Mouse (Mus musculus) kidney, postnatal 0 days (tissue): ENCODE measurements around the gene Zfp14. TPM values are rescaled to one million over a fixed set of nuclear protein-coding genes. Genes with fewer than 3 reads are reported as not detected.

Experiments
- ATAC-seq: fragments of 200-750 bp; cut with Nextera tagmentation; replicated peaks from 2 replicates; pipeline ENCODE4 v1.8.0; 2017; ENCODE audit warnings: low read depth, moderate number of reproducible peaks, moderate TSS enrichment, moderate library complexity; ENCODE audit not compliant: low FRiP score
- DNase-seq: peaks from one replicate; pipeline ENCODE4 v3.0.0-alpha.2; 2016; ENCODE audit warnings: low spot score
- H3K27ac ChIP-seq: fragments of 300-500 bp; sonication (generic); 2 replicates; pipeline ENCODE4 v1.5.1; 2014; ENCODE audit warnings: mild to moderate bottlenecking
- H3K27me3 ChIP-seq: fragments of 300-500 bp; sonication (generic); 2 replicates; pipeline ENCODE4 v1.6.1; 2014; ENCODE audit warnings: low read length, mixed read lengths; ENCODE audit not compliant: insufficient read depth
- H3K36me3 ChIP-seq: fragments of 300-500 bp; sonication (generic); 2 replicates; pipeline ENCODE4 v1.6.1; 2014; ENCODE audit warnings: low read length, mixed read lengths; ENCODE audit not compliant: insufficient read depth
- H3K4me1 ChIP-seq: fragments of 300-500 bp; sonication (generic); replicated peaks from 2 replicates; pipeline ENCODE4 v1.6.1; 2014; ENCODE audit warnings: antibody characterized with exemption, low read length, mixed read lengths; ENCODE audit not compliant: insufficient read depth
- H3K4me2 ChIP-seq: fragments of 300-500 bp; sonication (generic); 2 replicates; pipeline ENCODE4 v1.6.1; 2014; ENCODE audit warnings: mild to moderate bottlenecking, low read length, moderate library complexity, mixed read lengths
- H3K4me3 ChIP-seq: fragments of 300-500 bp; sonication (generic); replicated peaks from 2 replicates; pipeline ENCODE4 v1.5.1; 2014; ENCODE audit warnings: low read depth, low read length
- H3K9ac ChIP-seq: fragments of 300-500 bp; sonication (generic); 2 replicates; pipeline ENCODE4 v1.6.1; 2014; ENCODE audit warnings: low read depth, low read length
- H3K9me3 ChIP-seq: fragments of 300-500 bp; sonication (generic); replicated peaks from 2 replicates; pipeline ENCODE4 v1.6.1; 2016; ENCODE audit warnings: low read length, inconsistent platforms, mixed read lengths
- CTCF ChIP-seq: IDR thresholded peaks from 2 replicates; pipeline ENCODE4 v1.5.1; 2016; ENCODE audit warnings: antibody characterized with exemption, low read depth, mild to moderate bottlenecking, moderate library complexity
- WGBS: fragments of 180-500 bp; shearing (Covaris S2); extraction: QIAGEN DNeasy Blood & Tissue Kit; methylation state at CpG from one replicate; pipeline ENCODE4 v1.1.7; 2014; 5-methylcytosine and 5-hydroxymethylcytosine counted together
- polyA plus RNA-seq: library from polyadenylated mRNA; unstranded; fragments of >200 nt; fragmentation: Nextera tagmentation; extraction: Ambion mirVana; gene quantifications from 2 replicates; pipeline ENCODE4 v1.2.1, GENCODE M21; 2015

Zfp14 gene
- polyA plus RNA-seq, 1 experiment from 2014 or later, result 3.8 TPM

DNA sequence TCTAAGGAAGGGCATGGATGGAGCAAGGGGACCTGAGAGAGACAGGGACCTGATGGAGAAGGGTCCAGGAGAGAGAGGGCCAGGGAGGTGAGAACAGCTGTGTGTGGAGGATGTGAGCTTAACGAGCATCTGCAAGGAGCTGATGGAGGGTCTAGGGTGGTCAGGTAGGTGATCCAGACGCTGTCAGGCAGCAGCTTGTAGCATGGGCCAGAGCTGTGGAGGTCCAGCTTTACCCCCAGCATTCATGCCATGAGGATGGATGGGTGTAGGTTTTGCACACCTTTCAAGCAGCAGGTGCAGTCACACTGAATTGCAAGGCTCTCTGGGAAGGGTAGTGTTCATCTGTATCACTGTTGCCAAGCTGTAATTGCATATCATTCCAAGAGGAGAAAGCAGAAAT is 31.6 kb downstream of the Zfp14 start:
- no peak overlapping the region for H3K9ac ChIP-seq
- ATAC-seq (no peak), DNase-seq (no peak)
- no peak overlapping the region for H3K27ac ChIP-seq
- H3K4me2 ChIP-seq, result no peak overlapping the region
- H3K4me1 ChIP-seq, result no peaks in the 10 kb centered on the region
- H3K36me3 ChIP-seq, result peaks cover 68% of the 10 kb centered on the region
- WGBS, result 86% methylated on average over 2 of the region's 2 CpGs
- H3K9me3 ChIP-seq, result no peaks in the 10 kb centered on the region
- H3K4me3 ChIP-seq, result no peak overlapping the region
- TF ChIP-seq CTCF, result no peak
- no peaks in the 10 kb centered on the region for H3K27me3 ChIP-seq

DNA sequence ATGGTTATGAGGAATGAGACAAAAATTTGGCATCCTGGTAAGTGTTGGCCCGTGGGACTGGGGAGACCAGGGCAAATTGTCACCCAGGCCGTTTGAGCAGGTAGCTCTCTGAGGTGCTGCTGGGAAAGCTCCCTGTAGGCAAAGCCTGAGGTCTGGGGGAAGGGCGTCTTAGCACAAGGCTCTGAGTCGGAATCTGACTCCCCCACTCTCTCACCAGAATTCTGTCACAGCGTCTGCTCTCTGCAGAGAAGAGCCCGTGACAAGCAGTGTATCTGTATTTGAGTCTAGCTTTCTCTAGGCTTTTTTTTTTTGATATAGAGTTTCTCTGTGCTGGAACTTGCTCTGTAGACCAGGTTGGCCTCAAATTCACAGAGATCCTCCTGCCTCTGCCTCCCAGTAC is 34.0 kb downstream of the Zfp14 start:
- no peak for ATAC-seq

DNA sequence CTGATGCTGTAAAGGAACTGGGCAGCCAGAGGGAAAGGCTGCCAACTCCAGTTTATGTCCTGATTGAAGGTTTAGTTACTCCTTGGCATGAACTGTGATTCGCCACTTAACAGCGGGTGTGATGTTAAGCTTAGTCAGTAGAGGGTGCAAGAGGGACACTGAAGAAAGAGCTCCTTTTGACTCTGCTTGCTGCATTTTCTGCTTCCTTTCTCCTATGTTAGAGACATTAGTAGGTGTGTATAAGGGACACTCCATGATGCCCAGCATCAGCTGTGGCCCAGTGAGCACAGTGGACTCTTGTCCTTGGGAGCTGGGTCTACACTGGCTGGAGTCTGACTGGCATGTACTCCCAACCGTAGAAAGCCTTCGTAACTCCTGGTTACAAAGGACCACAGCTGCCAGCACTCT is 38.2 kb downstream of the Zfp14 start:
- TF ChIP-seq CTCF, result peak; percentile 80
- no peak overlapping the region for H3K9ac ChIP-seq
- peak; percentile 55; the same call in 1 of the 2 replicates for ATAC-seq
- H3K4me3 ChIP-seq, result no peak overlapping the region
- H3K4me1 ChIP-seq, result peaks cover 8% of the 10 kb centered on the region; the same call in 1 of the 2 replicates
- H3K4me2 ChIP-seq, result no peak overlapping the region
- peaks cover 30% of the 10 kb centered on the region; the same call in 1 of the 2 replicates for H3K36me3 ChIP-seq
- 64% methylated on average over 4 of the region's 4 CpGs for WGBS
- H3K27ac ChIP-seq, result no peak overlapping the region
- H3K9me3 ChIP-seq, result no peaks in the 10 kb centered on the region
- peak; percentile 79 for DNase-seq
- H3K27me3 ChIP-seq, result no peaks in the 10 kb centered on the region

More for the DNA sequence above, 34.0 kb downstream of the Zfp14 start:
- 84% methylated on average over 6 of the region's 6 CpGs for WGBS
- no peak for TF ChIP-seq CTCF
- no peaks in the 10 kb centered on the region for H3K4me1 ChIP-seq
- DNase-seq, result no peak
- H3K4me3 ChIP-seq, result no peak overlapping the region
- peaks cover 50% of the 10 kb centered on the region for H3K36me3 ChIP-seq
- no peaks in the 10 kb centered on the region for H3K27me3 ChIP-seq
- no peak overlapping the region for H3K4me2 ChIP-seq
- H3K9ac ChIP-seq, result no peak overlapping the region
- H3K9me3 ChIP-seq, result no peaks in the 10 kb centered on the region
- H3K27ac ChIP-seq, result no peak overlapping the region

DNA sequence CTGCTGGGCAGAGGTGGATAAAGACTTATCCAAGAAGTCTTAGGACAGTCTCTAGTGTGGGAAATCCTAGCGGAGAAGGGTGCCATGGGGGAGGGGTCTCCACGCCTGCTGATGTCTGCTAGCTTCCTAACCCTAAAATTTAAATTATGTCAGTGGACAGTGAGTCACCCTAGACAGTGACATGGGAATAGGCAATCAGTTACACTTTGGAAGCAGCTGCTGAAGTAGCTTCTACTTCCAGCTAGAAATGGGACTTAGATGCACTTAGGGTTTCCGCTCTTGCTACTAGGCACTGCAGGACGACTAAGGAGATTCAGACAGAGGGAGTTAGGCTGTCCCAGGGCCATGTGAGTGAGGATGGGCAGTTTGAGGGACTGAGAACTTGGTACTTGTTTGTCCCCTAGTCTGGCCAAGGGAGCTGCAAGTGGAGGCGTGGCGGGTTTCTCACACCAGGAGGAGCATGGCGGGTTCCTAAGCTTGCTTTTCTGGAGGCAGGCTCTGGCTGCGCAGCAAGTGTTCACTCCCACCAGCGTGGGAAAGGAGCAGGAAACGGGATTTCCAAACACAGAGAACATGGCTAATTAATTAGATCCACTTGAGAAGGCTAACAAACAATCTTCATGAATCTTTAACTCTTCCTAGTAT is 40.5 kb downstream of the Zfp14 start:
- Histone ChIP-seq H3K9ac (no peak overlapping the region), H3K27ac (no peak overlapping the region)
- WGBS, result 68% methylated on average over 10 of the region's 10 CpGs

DNA sequence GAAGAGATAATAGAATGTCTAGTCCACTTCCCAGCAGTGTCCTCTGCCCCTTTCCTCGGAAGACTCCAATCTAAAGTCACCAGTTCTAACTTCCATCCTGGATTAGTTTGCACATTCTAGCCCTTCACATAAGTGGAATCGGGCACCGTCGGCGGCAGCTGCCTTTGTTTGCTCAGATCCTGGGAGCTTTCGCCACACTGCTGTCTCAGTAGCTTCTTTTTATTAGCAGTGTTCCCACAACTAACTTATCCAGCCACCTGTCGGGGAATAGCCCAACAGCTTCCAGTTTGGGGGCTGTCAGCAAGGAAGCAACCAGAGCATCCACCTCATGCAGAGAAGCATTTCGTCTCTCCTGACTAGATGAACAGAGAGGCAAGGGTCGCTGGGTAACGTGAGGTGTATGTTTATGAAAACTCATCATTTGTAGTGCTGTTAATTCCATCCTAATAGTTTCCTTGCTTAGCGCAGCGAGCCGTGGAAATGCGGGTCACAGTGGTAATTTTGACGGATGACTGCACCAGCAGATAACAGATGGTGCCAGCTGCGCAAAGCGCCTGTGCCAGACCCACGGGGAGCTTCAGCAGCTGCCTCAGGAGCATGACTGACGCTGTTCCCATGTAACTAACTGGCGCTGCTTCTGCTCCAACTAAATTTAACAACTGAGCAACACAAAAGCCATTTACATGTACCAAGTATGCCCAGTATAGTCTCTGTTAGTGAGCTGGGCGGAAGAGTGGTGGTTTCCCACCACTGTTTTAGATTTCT is 41.7 kb downstream of the Zfp14 start:
- H3K27me3 ChIP-seq, result no peaks in the 10 kb centered on the region
- DNase-seq (peak; percentile 18), ATAC-seq (no peak)
- H3K4me1 ChIP-seq, result peaks cover 8% of the 10 kb centered on the region; the same call in 1 of the 2 replicates
- no peak for TF ChIP-seq CTCF
- H3K4me2 ChIP-seq, result no peak overlapping the region
- peak overlapping the region; percentile 36; the same call in 1 of the 2 replicates for H3K27ac ChIP-seq
- H3K9me3 ChIP-seq, result no peaks in the 10 kb centered on the region
- peaks cover 22% of the 10 kb centered on the region; the same call in 1 of the 2 replicates for H3K36me3 ChIP-seq
- 45% methylated on average over 21 of the region's 21 CpGs for WGBS
- H3K4me3 ChIP-seq, result no peak overlapping the region
- no peak overlapping the region for H3K9ac ChIP-seq

More for the DNA sequence above, 40.5 kb downstream of the Zfp14 start:
- Histone ChIP-seq H3K27me3 (no peaks in the 10 kb centered on the region), H3K9me3 (no peaks in the 10 kb centered on the region), H3K4me2 (no peak overlapping the region), H3K4me3 (no peak overlapping the region), H3K36me3 (peaks cover 25% of the 10 kb centered on the region; the same call in 1 of the 2 replicates), H3K4me1 (peaks cover 8% of the 10 kb centered on the region; the same call in 1 of the 2 replicates)
- DNase-seq (no peak), ATAC-seq (no peak)
- no peak for TF ChIP-seq CTCF

DNA sequence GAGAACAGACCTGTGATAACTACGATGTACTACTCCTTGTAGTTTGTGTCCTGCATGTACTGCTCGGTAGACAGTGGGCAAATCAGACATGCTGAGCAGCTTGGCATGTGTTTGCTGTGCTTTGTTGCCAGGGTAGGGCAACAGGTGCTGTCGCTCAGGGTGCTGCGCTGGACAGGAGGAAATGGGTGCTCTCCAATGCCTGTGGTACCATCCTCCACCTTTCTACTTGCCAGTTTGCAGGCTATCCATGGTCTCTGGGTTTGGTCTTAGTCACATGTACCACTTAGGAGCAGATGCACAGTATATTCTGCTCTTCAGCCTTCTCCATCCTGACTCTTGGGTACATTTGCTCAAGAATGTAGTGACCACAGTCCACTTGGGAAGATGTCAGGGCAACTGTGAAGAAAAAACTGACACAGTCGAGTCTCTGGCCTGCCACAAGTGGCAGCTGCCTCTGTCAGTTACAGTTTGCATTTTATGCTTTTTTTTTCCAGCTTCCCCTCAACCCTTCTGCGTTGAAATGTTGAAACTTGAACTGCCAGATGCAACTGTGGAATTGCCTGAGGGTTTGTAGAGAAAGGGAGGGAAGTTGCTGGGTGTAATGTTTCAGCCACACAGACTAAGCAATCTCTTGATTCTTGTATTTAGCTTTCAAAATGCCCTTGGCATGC is 43.0 kb downstream of the Zfp14 start:
- Histone ChIP-seq H3K36me3 (peaks cover 18% of the 10 kb centered on the region; the same call in 1 of the 2 replicates), H3K4me2 (no peak overlapping the region), H3K9ac (no peak overlapping the region), H3K27me3 (no peaks in the 10 kb centered on the region), H3K4me1 (peaks cover 8% of the 10 kb centered on the region; the same call in 1 of the 2 replicates), H3K27ac (no peak overlapping the region), H3K9me3 (no peaks in the 10 kb centered on the region), H3K4me3 (no peak overlapping the region)
- WGBS, result 62% methylated on average over 6 of the region's 6 CpGs
- no peak for TF ChIP-seq CTCF
- ATAC-seq (no peak), DNase-seq (peak; percentile 71)
